Mouse (Mus musculus) olfactory bulb, adult 2 months (tissue): Measurements from ENCODE around the gene Mycn. TPM values are rescaled to one million over a fixed set of nuclear protein-coding genes. Genes with fewer than 3 reads are reported as not detected.

Experiments
- H3K27ac ChIP-seq: fragments of 200-500 bp; 2 replicates; pipeline ENCODE4 v1.5.1; 2012; ENCODE audit warnings: low read depth, low read length; ENCODE audit not compliant: insufficient read depth
- H3K4me1 ChIP-seq: fragments of 200-500 bp; 2 replicates; pipeline ENCODE4 v1.6.1; 2012; ENCODE audit warnings: low read length; ENCODE audit not compliant: control insufficient read depth, insufficient read depth
- H3K4me3 ChIP-seq: fragments of 200-500 bp; 2 replicates; pipeline ENCODE4 v1.5.1; 2012; ENCODE audit warnings: mild to moderate bottlenecking, low read depth, low read length, moderate library complexity; ENCODE audit not compliant: insufficient read depth
- CTCF ChIP-seq: fragments of 200-500 bp; IDR thresholded peaks from 2 replicates; pipeline ENCODE4 v1.5.1; 2012; ENCODE audit warnings: low read depth, mild to moderate bottlenecking, low read length, moderate library complexity; ENCODE audit not compliant: insufficient read depth
- POLR2A ChIP-seq: fragments of 200-500 bp; IDR thresholded peaks from 2 replicates; pipeline ENCODE4 v1.6.1; 2012; ENCODE audit warnings: mild to moderate bottlenecking, low read depth, low read length, moderate library complexity; ENCODE audit not compliant: insufficient read depth
- WGBS: fragments of 180-500 bp; shearing (Covaris S2); methylation state at CpG from one replicate; pipeline ENCODE4 v1.1.7; 2018; 5-methylcytosine and 5-hydroxymethylcytosine counted together
- polyA plus RNA-seq: library from polyadenylated mRNA; stranded (reverse); fragments of >200 nt; gene quantifications from 2 replicates; pipeline ENCODE4 v1.2.4, GENCODE M21; 2012; ENCODE audit warnings: low replicate concordance; ENCODE audit not compliant: missing spikeins, insufficient read depth, insufficient read length

The Mycn gene
- polyA plus RNA-seq, 1 experiment: not detected

GRCm38 (mm10) chr12:12932238-12932637 is 9.5 kb downstream of the Mycn start:
- H3K4me3 ChIP-seq: no peak overlapping the region
- peaks cover 4% of the 10 kb centered on the region for H3K4me1 ChIP-seq
- 91% methylated on average over 7 of the region's 7 CpGs for WGBS
- TF ChIP-seq POLR2A (no peak), CTCF (no peak)
- no peak overlapping the region for H3K27ac ChIP-seq

GRCm38 (mm10) chr12:12928239-12928638 is 13.5 kb downstream of the Mycn start:
- no peaks in the 10 kb centered on the region for H3K4me1 ChIP-seq
- no peak overlapping the region for H3K27ac ChIP-seq
- H3K4me3 ChIP-seq: no peak overlapping the region
- WGBS: 75% methylated on average over 3 of the region's 3 CpGs
- no peak for TF ChIP-seq POLR2A
- TF ChIP-seq CTCF: no peak

GRCm38 (mm10) chr12:12926975-12927527 is 14.7 kb downstream of the Mycn start:
- Histone ChIP-seq H3K27ac (no peak overlapping the region), H3K4me1 (no peaks in the 10 kb centered on the region), H3K4me3 (no peak overlapping the region)
- TF ChIP-seq POLR2A: no peak
- no peak for TF ChIP-seq CTCF
- WGBS: 87% methylated on average over 3 of the region's 3 CpGs

GRCm38 (mm10) chr12:12924446-12924845 is 17.3 kb downstream of the Mycn start:
- no peak for TF ChIP-seq CTCF
- TF ChIP-seq POLR2A: no peak

GRCm38 (mm10) chr12:12920166-12921157 is 21.3 kb downstream of the Mycn start:
- Histone ChIP-seq H3K27ac (no peak overlapping the region), H3K4me3 (no peak overlapping the region), H3K4me1 (no peaks in the 10 kb centered on the region)
- no peak for TF ChIP-seq POLR2A
- no peak for TF ChIP-seq CTCF
- WGBS: 59% methylated on average over 12 of the region's 12 CpGs

More at GRCm38 (mm10) chr12:12924446-12924845, 17.3 kb downstream of the Mycn start:
- WGBS: 91% methylated on average over 3 of the region's 3 CpGs
- H3K4me1 ChIP-seq: no peaks in the 10 kb centered on the region
- H3K4me3 ChIP-seq: no peak overlapping the region
- no peak overlapping the region for H3K27ac ChIP-seq

- Histone ChIP-seq H3K27ac (no peak overlapping the region), H3K4me3 (no peak overlapping the region), H3K4me1 (no peaks in the 10 kb centered on the region)
- TF ChIP-seq CTCF: no peak
- TF ChIP-seq POLR2A: no peak
- 81% methylated on average over 9 of the region's 9 CpGs for WGBS
These were observed 25.4 kb downstream of the Mycn start for GRCm38 (mm10) chr12:12916298-12916697.

- WGBS: 91% methylated on average over 11 of the region's 11 CpGs
- Histone ChIP-seq H3K4me1 (no peaks in the 10 kb centered on the region), H3K27ac (no peak overlapping the region), H3K4me3 (no peak overlapping the region)
- no peak for TF ChIP-seq POLR2A
- no peak for TF ChIP-seq CTCF
These were observed 31.2 kb downstream of the Mycn start for GRCm38 (mm10) chr12:12910356-12910979.

GRCm38 (mm10) chr12:12909631-12910277 is 32.0 kb downstream of the Mycn start:
- 46% methylated on average over 16 of the region's 16 CpGs for WGBS
- no peak overlapping the region for H3K27ac ChIP-seq
- no peak overlapping the region for H3K4me3 ChIP-seq
- peaks cover 6% of the 10 kb centered on the region for H3K4me1 ChIP-seq
- TF ChIP-seq CTCF (no peak), POLR2A (no peak)

- peaks cover 14% of the 10 kb centered on the region for H3K4me1 ChIP-seq
- H3K4me3 ChIP-seq: no peak overlapping the region
- 71% methylated on average over 6 of the region's 6 CpGs for WGBS
- TF ChIP-seq POLR2A: no peak
- TF ChIP-seq CTCF: no peak
- H3K27ac ChIP-seq: no peak overlapping the region
These were observed 34.9 kb downstream of the Mycn start for GRCm38 (mm10) chr12:12906771-12907170.
